Mouse (Mus musculus) liver, embryonic 16.5 days (tissue): Measurements from ENCODE around the gene Gsdma2. TPM values are rescaled to one million over a fixed set of nuclear protein-coding genes. Genes with fewer than 3 reads are reported as not detected.
"Not testable (repeated sequence)": the region's sequence is repeated elsewhere in the genome, so short reads cannot be mapped to it uniquely, and the experiment has no call there.

Experiments used
- ATAC-seq: fragments of 200-750 bp; cut with Nextera tagmentation; 2 replicates; pipeline ENCODE4 v1.8.0; 2017; ENCODE audit warnings: low read depth, mild to moderate bottlenecking, moderate number of reproducible peaks, moderate library complexity
- H3K27ac ChIP-seq: fragments of 300-500 bp; sonication (generic); 2 replicates; pipeline ENCODE4 v1.5.1; 2014; ENCODE audit warnings: mild to moderate bottlenecking, low read length
- H3K27me3 ChIP-seq: fragments of 300-500 bp; sonication (generic); 2 replicates; pipeline ENCODE4 v1.6.1; 2014; ENCODE audit warnings: low read depth, low read length, mixed read lengths; ENCODE audit not compliant: control insufficient read depth, insufficient read depth
- H3K36me3 ChIP-seq: fragments of 300-500 bp; sonication (generic); 2 replicates; pipeline ENCODE4 v1.6.1; 2014; ENCODE audit warnings: mild to moderate bottlenecking; ENCODE audit not compliant: control insufficient read depth, insufficient read depth
- H3K4me1 ChIP-seq: fragments of 300-500 bp; sonication (generic); 2 replicates; pipeline ENCODE4 v1.6.1; 2014; ENCODE audit warnings: low read depth, low read length, mixed read lengths; ENCODE audit not compliant: control insufficient read depth
- H3K4me2 ChIP-seq: fragments of 300-500 bp; sonication (generic); 2 replicates; pipeline ENCODE4 v1.6.1; 2014; ENCODE audit warnings: low read depth, low read length, mixed read lengths
- H3K4me3 ChIP-seq: fragments of 300-500 bp; sonication (generic); 2 replicates; pipeline ENCODE4 v1.5.1; 2014; ENCODE audit warnings: low read depth, mild to moderate bottlenecking, low read length
- H3K9ac ChIP-seq: fragments of 300-500 bp; sonication (generic); 2 replicates; pipeline ENCODE4 v1.6.1; 2014; ENCODE audit warnings: low read depth, low read length
- H3K9me3 ChIP-seq: fragments of 300-500 bp; sonication (generic); replicated peaks from 2 replicates; pipeline ENCODE4 v1.6.1; 2016; ENCODE audit warnings: low read length; ENCODE audit not compliant: control insufficient read depth
- WGBS: fragments of 180-500 bp; shearing (Covaris S2); extraction: QIAGEN DNeasy Blood & Tissue Kit; methylation state at CpG from one replicate; pipeline ENCODE4 v1.1.7; 2014; ENCODE audit not compliant: insufficient replicate concordance; 5-methylcytosine and 5-hydroxymethylcytosine counted together
- polyA plus RNA-seq: library from polyadenylated mRNA; unstranded; fragments of >200 nt; fragmentation: Nextera tagmentation; extraction: Ambion mirVana; gene quantifications from 2 replicates; pipeline ENCODE4 v1.2.1, GENCODE M21; 2015

Gene Gsdma2
- not detected in 2 replicates for polyA plus RNA-seq

- Histone ChIP-seq H3K27me3 (no peaks in the 10 kb centered on the region), H3K9me3 (no peaks in the 10 kb centered on the region), H3K4me3 (no peak within 1 kb of the TSS), H3K9ac (no peak within 1 kb of the TSS), H3K4me2 (no peak within 1 kb of the TSS), H3K27ac (no peak within 1 kb of the TSS), H3K4me1 (no peaks in the 10 kb centered on the region), H3K36me3 (no peaks in the 10 kb centered on the region)
- 30% methylated on average over 2 of the region's 2 CpGs for WGBS
- ATAC-seq, result no peak
Observed at GRCm38 (mm10) chr11:98646459-98646858, at the start of gene Gsdma2. TSS of gene Gsdma2 (plus strand) at chr11:98646759.

- H3K4me2 ChIP-seq, result no peak overlapping the region
- WGBS, result 16% methylated on average over 6 of the region's 6 CpGs
- peaks cover 47% of the 10 kb centered on the region for H3K27me3 ChIP-seq
- H3K4me3 ChIP-seq, result no peak overlapping the region
- H3K9ac ChIP-seq, result no peak overlapping the region
- peaks cover 8% of the 10 kb centered on the region for H3K4me1 ChIP-seq
- no peaks in the 10 kb centered on the region for H3K9me3 ChIP-seq
- H3K27ac ChIP-seq, result no peak overlapping the region
- H3K36me3 ChIP-seq, result no peaks in the 10 kb centered on the region
- ATAC-seq, result peak; percentile 66; the same call in 1 of the 2 replicates
Observed at GRCm38 (mm10) chr11:98597363-98597762, 49.2 kb upstream of the Gsdma2 start.

GRCm38 (mm10) chr11:98597991-98598390 lies 48.6 kb upstream of the Gsdma2 start, which contains the start of gene Lrrc3c:
TSS of gene Lrrc3c (plus strand) at chr11:98598291.
- H3K4me2 ChIP-seq, result no peak within 1 kb of the TSS
- H3K4me3 ChIP-seq, result no peak within 1 kb of the TSS
- H3K4me1 ChIP-seq, result peaks cover 8% of the 10 kb centered on the region
- no peak within 1 kb of the TSS for H3K27ac ChIP-seq
- H3K9ac ChIP-seq, result no peak within 1 kb of the TSS
- H3K9me3 ChIP-seq, result no peaks in the 10 kb centered on the region
- WGBS, result 71% methylated on average over 8 of the region's 8 CpGs
- no peak for ATAC-seq
- H3K36me3 ChIP-seq, result no peaks in the 10 kb centered on the region
- H3K27me3 ChIP-seq, result peaks cover 47% of the 10 kb centered on the region

GRCm38 (mm10) chr11:98598851-98599290 lies 47.7 kb upstream of the Gsdma2 start:
- Histone ChIP-seq H3K27me3 (peaks cover 47% of the 10 kb centered on the region), H3K27ac (no peak overlapping the region), H3K9me3 (no peaks in the 10 kb centered on the region), H3K4me2 (no peak overlapping the region), H3K4me1 (peaks cover 8% of the 10 kb centered on the region), H3K4me3 (no peak overlapping the region), H3K9ac (no peak overlapping the region), H3K36me3 (no peaks in the 10 kb centered on the region)
- no peak for ATAC-seq
- WGBS, result 54% methylated on average over 18 of the region's 18 CpGs

GRCm38 (mm10) chr11:98599291-98599690 lies 47.3 kb upstream of the Gsdma2 start:
- Histone ChIP-seq H3K9me3 (no peaks in the 10 kb centered on the region), H3K27me3 (peaks cover 43% of the 10 kb centered on the region), H3K36me3 (no peaks in the 10 kb centered on the region), H3K9ac (no peak overlapping the region), H3K27ac (no peak overlapping the region), H3K4me1 (peaks cover 8% of the 10 kb centered on the region), H3K4me2 (no peak overlapping the region), H3K4me3 (no peak overlapping the region)
- ATAC-seq, result no peak
- WGBS, result 19% methylated on average over 18 of the region's 18 CpGs

GRCm38 (mm10) chr11:98602090-98602690 lies 44.4 kb upstream of the Gsdma2 start:
- Histone ChIP-seq H3K27ac (no peak overlapping the region), H3K4me2 (peak overlapping the region; percentile 29; the same call in 1 of the 2 replicates), H3K4me3 (peak overlapping the region; percentile 12), H3K9ac (no peak overlapping the region), H3K36me3 (no peaks in the 10 kb centered on the region), H3K27me3 (peaks cover 43% of the 10 kb centered on the region), H3K4me1 (peaks cover 5% of the 10 kb centered on the region), H3K9me3 (no peaks in the 10 kb centered on the region)
- ATAC-seq, result peak; percentile 54
- 4% methylated on average over 20 of the region's 20 CpGs for WGBS

- no peak overlapping the region for H3K4me3 ChIP-seq
- H3K27me3 ChIP-seq, result peaks cover 31% of the 10 kb centered on the region
- WGBS, result 53% methylated on average over 2 of the region's 2 CpGs
- H3K27ac ChIP-seq, result no peak overlapping the region
- no peak for ATAC-seq
- H3K9me3 ChIP-seq, result no peaks in the 10 kb centered on the region
- no peak overlapping the region for H3K4me2 ChIP-seq
- H3K9ac ChIP-seq, result no peak overlapping the region
- peaks cover 4% of the 10 kb centered on the region for H3K4me1 ChIP-seq
- H3K36me3 ChIP-seq, result no peaks in the 10 kb centered on the region
Observed at GRCm38 (mm10) chr11:98603953-98604352, 42.6 kb upstream of the Gsdma2 start.

GRCm38 (mm10) chr11:98604911-98605310 lies 41.6 kb upstream of the Gsdma2 start:
- ATAC-seq, H3K4me2 ChIP-seq, H3K36me3 ChIP-seq, H3K4me3 ChIP-seq, H3K9me3 ChIP-seq, H3K4me1 ChIP-seq, H3K9ac ChIP-seq, H3K27ac ChIP-seq: not testable (repeated sequence)
- H3K27me3 ChIP-seq, result peaks cover 21% of the 10 kb centered on the region
- WGBS, result 52% methylated on average over 6 of the region's 6 CpGs

- 7% methylated on average over 3 of the region's 3 CpGs for WGBS
- H3K4me3 ChIP-seq, result no peak overlapping the region
- no peak for ATAC-seq
- peaks cover 4% of the 10 kb centered on the region; the same call in 1 of the 2 replicates for H3K27me3 ChIP-seq
- peaks cover 4% of the 10 kb centered on the region for H3K4me1 ChIP-seq
- H3K36me3 ChIP-seq, result no peaks in the 10 kb centered on the region
- H3K27ac ChIP-seq, result no peak overlapping the region
- no peaks in the 10 kb centered on the region for H3K9me3 ChIP-seq
- no peak overlapping the region for H3K9ac ChIP-seq
- no peak overlapping the region for H3K4me2 ChIP-seq
Observed at GRCm38 (mm10) chr11:98606763-98607162, 39.8 kb upstream of the Gsdma2 start.
